Comparison of ENCODE assay signal across 8 mouse cellular contexts in the genomic region with DNA sequence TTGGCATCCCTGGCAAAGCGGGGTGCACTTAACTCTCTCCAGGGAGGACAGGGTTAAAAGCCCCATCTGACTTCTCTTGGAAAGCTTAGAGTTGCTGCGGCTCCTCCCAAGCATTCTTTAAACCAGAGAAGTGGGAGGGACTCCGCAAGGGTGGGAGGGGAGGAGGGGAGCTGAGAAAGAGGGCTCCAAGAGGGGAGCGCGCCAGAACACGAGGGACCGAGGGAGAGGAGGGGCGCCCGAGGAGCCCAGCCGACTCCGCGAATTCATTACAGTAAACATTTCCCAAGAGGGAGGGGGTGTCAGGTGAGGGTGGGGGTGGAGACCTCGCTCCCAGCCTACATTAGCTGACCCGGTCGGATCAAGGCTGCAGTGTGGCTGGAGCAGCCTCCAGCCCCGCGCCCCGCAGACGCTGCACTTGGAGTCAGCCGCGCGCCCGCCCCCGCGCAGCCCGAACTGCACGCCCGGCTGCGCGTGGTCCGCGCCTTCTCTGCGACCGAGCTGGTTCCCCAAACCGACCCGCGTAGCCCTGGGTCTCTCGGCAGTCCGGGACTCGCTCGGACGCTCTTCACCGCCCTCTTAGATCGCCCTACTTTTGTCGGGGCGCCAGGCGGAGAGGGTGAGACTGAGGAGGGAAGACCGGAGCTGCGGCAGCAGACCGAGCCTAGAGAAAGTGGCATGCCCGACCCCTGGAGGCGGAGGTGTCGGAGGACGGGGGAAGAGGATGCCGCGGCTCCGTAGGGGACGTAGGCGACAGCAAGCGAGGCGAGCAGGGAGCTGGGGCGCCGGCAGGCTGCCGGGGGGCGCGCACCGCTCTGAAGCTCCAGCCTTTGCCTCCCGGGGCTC. TPM values are rescaled to one million over a fixed set of nuclear protein-coding genes. Genes with fewer than 3 reads are reported as not detected.
DNase-seq lines count a peak whose midpoint lies in the region; ATAC-seq and TF ChIP-seq lines count a peak whose summit lies in the region.

No protein-coding gene starts in this region.

- H3K4me1 ChIP-seq in ES-E14 (ENCODE audit: control insufficient read depth in 2 of 2, insufficient read depth in 2 of 2, low read length in 2 of 2, poor library complexity in 1 of 2), result peaks cover 0 to 2% of the 10 kb centered on the region in 2 experiments; a peak in 1 of 4 replicates
- H3K4me1 ChIP-seq in hindbrain, embryonic 12.5 days, result peaks cover 15% of the 10 kb centered on the region
- peaks cover 37% of the 10 kb centered on the region for H3K4me1 ChIP-seq in lung, embryonic 16.5 days (replicated peaks; ENCODE audit: control insufficient read depth, insufficient read depth, low read length)

- H3K27ac ChIP-seq in ES-E14 (ENCODE audit: insufficient read depth, low read depth, low read length, poor library complexity, severe bottlenecking), result no peak overlapping the region
- peak overlapping the region; percentile 86 for H3K27ac ChIP-seq in hindbrain, embryonic 12.5 days
- peak overlapping the region; percentile 89 for H3K27ac ChIP-seq in lung, embryonic 16.5 days (ENCODE audit: low read length)

- H3K36me3 ChIP-seq in ES-E14 (ENCODE audit: control insufficient read depth, insufficient read depth, low read length, poor library complexity, severe bottlenecking), result no peaks in the 10 kb centered on the region
- no peaks in the 10 kb centered on the region for H3K36me3 ChIP-seq in hindbrain, embryonic 12.5 days
- H3K36me3 ChIP-seq in lung, embryonic 16.5 days (ENCODE audit: control insufficient read depth, insufficient read depth, low read length), result no peaks in the 10 kb centered on the region

- ATAC-seq in hindbrain, embryonic 12.5 days (ENCODE audit: low FRiP score), result peak; percentile 94
- peak; percentile 93 for ATAC-seq in lung, embryonic 16.5 days (ENCODE audit: low read depth)

- peak overlapping the region; percentile 74 for H3K4me2 ChIP-seq in hindbrain, embryonic 12.5 days (replicated peaks)
- peak overlapping the region; percentile 88 for H3K4me2 ChIP-seq in lung, embryonic 16.5 days (ENCODE audit: low read depth, low read length)

- DNase-seq in ES-E14 (ENCODE audit: low read depth, low spot score), result peak; percentile 73
- DNase-seq in cerebellum, postnatal 14 days, result peak; percentile 72 to 74
- peak; percentile 55 to 59 for DNase-seq in frontal cortex, postnatal 25 days (ENCODE audit: low spot score in 2 of 2)
- DNase-seq in layer of hippocampus, postnatal 14 days (ENCODE audit: low spot score in 2 of 2), result peak; percentile 74 to 83
- peak; percentile 74 for DNase-seq in ovary, postnatal 36 days (ENCODE audit: low spot score)
- no peak for DNase-seq in c-Kit-positive CD71-positive TER-119-positive erythroid progenitor cells, embryonic 14.5 days (ENCODE audit: low spot score)

- WGBS in hindbrain, embryonic 12.5 days, result under 1% methylated on average over 64 of the region's 68 CpGs
- WGBS in lung, embryonic 16.5 days, result 0% methylated on average over 65 of the region's 68 CpGs

- H3K9ac ChIP-seq in ES-E14 (ENCODE audit: insufficient read depth, low read depth, low read length, poor library complexity, severe bottlenecking), result peak overlapping the region; percentile 83
- H3K9ac ChIP-seq in hindbrain, embryonic 12.5 days, result peak overlapping the region; percentile 87
- H3K9ac ChIP-seq in lung, embryonic 16.5 days (ENCODE audit: low read length), result peak overlapping the region; percentile 88

- H3K4me3 ChIP-seq in ES-E14 (ENCODE audit: insufficient read depth in 1 of 2, low read depth in 1 of 2, low read length in 2 of 2, poor library complexity in 1 of 2, severe bottlenecking in 1 of 2), result peak overlapping the region; percentile 65 to 90
- peak overlapping the region; percentile 75 for H3K4me3 ChIP-seq in hindbrain, embryonic 12.5 days
- H3K4me3 ChIP-seq in lung, embryonic 16.5 days (ENCODE audit: low read length), result peak overlapping the region; percentile 82

- no peaks in the 10 kb centered on the region for H3K9me3 ChIP-seq in ES-E14 (ENCODE audit: control insufficient read depth, insufficient read depth, low read depth, low read length)
- H3K9me3 ChIP-seq in hindbrain, embryonic 12.5 days (replicated peaks), result no peaks in the 10 kb centered on the region
- H3K9me3 ChIP-seq in lung, embryonic 16.5 days (ENCODE audit: control insufficient read depth, low read length), result no peaks in the 10 kb centered on the region

- in situ Hi-C loops in ES-E14 (cut with MboI; ENCODE audit: low sequenced_read_pairs in 2 of 2, unreplicated experiment in 2 of 2), result no loop called here

- peaks cover 23% of the 10 kb centered on the region for H3K27me3 ChIP-seq in hindbrain, embryonic 12.5 days
- peaks cover 11% of the 10 kb centered on the region for H3K27me3 ChIP-seq in lung, embryonic 16.5 days (ENCODE audit: control insufficient read depth, insufficient read depth, low read depth, low read length)

TF ChIP-seq in ES-E14, 5 proteins besides CTCF, POLR2A, EP300 and RAD21:
- TF ChIP-seq ZC3H11A (IDR thresholded peaks at IDR 0.05; ENCODE audit: borderline replicate concordance, low read depth, low read length), result no peak
- no peak for TF ChIP-seq CHD2 (IDR thresholded peaks at IDR 0.05; ENCODE audit: low read depth, low read length)

RNA-seq across cellular contexts. Expression of gene Flrt2, which starts 3.2 kb away (rescaled TPM):
- 3.3 and 10.3 TPM in 2 replicates for total RNA-seq in ES-E14 (2012; rRNA removed)
- polyA plus RNA-seq in hindbrain, embryonic 12.5 days (2016; fragmentation: Nextera tagmentation; extraction: Ambion mirVana), result 50.9 and 61.4 TPM in 2 replicates
- 10 to 100 TPM; 39.9 to 41.2 TPM for total RNA-seq in layer of hippocampus, postnatal 14 days (2021)
- 8.6 and 11.0 TPM in 2 replicates for polyA plus RNA-seq in lung, embryonic 16.5 days (2015; fragmentation: Nextera tagmentation; extraction: Ambion mirVana)
